Mouse (Mus musculus): ENCODE measurements around the gene Minos1.
A peak's percentile ranks its signal among the peaks of the same experiment; 100 is the strongest.

The Minos1 gene

DNA sequence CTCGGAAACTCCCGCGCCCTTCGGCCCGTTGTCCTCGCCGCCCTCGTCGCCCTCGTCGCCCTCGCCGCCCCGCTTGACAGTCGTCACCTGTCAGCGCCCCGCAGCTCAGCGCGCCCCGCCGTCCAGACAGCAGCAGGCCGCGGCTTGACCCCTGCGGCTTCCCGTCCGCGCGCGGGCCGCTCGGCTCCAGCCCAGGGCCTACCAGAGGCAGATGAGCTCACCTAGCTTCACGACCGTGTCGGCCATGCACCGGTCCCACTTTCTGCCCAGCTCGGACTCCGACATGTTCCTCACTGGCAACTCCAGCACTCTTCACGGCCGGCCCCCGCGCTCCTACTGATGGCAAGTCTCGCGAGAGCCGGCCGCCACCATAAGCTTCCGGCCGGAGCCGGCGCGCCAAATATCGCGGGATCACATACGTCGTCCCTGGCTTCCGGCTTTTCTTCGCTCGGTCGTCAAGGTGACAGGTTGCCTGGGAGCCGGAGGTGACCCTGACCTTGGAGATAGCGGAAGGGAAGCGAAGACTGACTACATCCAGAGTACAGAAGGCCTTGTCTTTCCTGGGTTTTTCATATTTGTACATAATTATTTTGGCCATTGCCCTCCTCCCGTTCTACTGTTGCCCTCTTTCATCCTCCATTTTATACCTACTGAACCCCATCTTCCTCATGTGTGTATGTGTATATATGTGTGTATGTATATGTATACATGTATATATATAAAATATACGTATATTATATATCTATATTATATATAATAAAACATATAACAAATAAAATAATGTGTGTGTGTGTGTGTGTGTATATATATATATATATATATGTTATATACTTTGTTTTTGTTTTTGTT is at the start of gene Minos1:
Minos1 (minus strand) TSS at position 413 of the 849 bp plus-strand sequence.
- peak; percentile 97 for DNase-seq

- DNase-seq = no peak
Measured at GRCm38 (mm10) chr4:139179731-139180625, 49.1 kb upstream of the Minos1 start.

- DNase-seq = no peak
Measured at GRCm38 (mm10) chr4:139179218-139179617, 48.3 kb upstream of the Minos1 start.

DNA sequence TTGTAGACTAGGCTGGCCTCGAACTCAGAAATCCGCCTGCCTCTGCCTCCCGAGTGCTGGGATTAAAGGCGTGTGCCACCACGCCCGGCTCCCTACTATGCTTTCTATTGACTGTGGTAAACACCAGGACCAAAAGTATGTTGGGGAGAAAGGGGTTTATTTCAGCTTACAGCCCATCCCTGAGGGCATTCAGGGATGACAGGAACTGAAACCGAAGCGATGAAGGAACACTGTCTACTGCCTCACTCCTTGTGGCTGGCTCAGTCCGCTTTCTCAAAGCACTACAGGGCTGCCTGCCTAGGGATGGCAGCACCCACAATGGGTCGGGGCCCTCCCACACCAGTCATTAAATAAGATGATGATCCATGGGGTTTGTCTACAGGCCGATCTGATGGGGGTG is 47.5 kb upstream of the Minos1 start:
- DNase-seq = no peak

DNA sequence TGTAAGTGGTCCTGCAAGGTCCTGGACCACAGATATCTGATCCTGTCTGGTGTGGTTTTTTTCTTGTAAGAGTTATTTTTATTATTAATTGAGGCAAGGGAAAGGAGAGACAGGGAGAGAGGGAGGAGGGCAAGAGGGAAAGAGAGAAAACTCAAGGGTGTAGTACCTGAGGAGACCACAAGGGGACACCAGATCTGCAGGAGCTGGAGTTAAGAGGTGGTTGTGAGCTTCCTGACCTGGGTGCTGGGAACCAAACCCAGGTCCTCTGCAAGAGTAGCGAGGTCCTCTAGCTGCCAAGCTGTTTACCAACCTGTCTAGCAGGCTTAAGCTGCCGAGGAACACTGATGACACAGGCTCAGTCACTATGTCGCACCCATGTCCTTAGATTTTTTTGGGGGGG is 47.0 kb upstream of the Minos1 start:
- no peak for DNase-seq

DNA sequence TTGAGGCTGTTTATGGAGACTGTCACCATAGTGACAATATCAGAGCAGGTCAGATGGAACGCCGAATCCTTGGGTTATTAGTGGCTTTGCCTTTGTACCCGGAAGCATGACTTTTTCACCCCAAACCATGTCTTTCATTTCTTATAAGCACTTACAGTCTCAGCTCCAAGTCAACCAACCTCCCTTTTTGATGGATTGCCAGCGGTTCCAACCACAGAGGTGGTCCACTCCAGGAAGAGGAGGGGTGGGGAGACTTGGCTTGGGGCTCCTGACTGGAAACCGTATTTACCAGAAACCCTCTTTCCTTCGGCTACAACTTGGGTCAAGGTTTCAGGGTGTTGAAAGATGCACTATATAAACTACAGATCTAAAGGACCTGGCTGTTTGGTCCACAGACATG is 45.1 kb upstream of the Minos1 start:
- DNase-seq = no peak

DNA sequence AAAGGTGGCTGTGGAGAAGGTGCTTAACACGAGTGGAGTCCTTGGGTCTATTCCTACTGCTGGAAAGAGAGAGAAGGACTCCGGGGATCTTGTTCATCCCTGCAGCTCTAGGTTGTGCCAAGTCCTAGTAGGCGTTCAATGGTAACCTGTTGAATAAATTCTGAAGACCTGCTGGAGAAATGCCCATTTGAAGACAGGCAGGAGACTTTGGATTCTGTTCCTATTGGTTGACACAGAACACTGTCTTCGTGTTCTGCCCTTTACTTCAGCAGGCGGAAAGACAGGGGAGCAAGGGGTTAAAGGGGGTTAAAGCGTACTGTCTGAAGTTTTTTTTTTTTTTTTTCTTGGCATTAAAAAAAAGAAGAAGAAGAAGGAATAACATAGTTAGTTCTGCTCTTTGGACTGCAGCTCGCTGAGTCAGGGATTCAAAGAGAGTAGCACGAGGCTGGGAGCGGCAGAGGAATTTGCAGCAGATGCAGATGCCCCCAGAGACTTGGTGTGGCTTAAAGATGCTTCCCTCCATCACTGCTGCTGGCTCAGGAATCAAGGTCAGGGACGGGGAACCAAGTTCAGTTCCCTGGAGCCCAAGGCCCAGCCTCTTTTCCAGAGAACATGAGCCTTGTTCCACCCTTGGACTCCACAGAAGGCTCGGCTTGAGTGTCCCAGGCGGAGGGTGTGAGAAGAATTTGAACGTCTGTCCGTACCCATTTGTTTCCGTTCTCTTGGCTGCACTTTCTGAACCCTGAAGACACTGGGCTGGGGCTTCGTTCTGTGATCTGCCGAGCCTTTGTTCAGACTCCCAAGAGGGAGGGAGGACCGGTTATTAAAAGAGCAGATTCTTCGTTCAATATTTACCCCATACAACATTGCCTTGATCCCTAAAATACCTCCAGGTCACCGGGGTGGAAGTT is 44.4 kb upstream of the Minos1 start:
- DNase-seq = no peak

DNA sequence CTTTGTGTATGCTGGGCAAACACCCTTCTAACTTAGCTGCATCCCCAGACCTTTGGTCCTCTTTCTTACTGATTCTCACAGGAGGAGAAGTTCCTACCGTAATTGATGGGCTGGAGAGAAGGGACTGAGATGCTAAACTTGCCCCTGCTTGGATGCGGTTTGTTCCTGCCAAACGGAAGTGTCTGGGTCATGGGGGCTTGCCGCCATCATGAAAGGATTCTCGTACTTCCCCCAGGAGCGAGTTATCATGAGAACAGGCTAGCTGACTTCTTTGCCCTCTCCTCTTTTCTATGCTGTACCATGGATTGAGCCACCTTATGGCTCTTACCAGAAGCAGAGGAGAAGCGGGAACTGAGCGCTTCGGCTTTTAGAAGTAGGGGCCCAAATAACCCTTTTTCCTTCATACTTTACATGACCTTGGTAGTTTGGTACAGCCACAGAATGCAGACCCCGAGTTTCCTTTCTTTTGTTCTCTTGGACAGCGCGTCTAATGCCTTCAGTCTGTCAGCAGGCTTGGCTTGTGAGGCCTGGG is 38.9 kb upstream of the Minos1 start:
- DNase-seq = no peak

DNA sequence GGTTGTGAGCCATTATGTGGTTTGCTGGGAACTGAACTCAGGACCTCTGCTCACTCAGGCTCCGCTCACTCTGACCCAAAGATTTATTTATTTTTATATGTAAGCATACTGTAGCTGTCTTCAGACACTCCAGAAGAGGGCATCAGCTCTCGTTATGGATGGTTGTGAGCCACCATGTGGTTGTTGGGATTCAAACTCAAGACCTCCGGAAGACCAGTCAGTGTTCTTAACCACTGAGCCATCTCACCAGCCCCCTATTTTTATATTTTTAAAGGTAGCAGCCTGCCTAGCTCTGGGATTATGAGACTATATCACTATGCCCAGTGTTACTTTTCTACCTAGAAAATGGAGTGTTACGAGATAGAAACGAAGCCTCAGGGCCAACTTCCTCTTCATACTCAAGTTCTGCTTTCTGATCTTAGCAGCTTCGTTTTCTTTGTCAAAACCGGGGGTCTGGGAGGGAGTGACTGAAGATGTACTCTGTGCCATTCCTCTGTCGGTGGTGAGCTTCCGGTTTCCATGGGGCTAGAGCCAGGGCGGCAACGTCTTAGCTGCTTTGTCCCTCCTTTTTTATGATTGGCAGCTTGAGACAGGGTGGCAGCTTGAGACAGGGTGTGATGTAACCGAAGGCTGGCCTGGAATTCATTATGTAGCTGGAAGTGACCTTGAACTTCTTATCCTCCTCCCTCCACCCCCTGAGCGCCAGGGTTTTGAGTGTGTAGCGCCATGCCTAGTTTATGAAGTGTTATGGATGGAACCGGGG is 38.3 kb upstream of the Minos1 start:
- DNase-seq = no peak

GRCm38 (mm10) chr4:139167107-139167506 is 36.2 kb upstream of the Minos1 start:
- DNase-seq = no peak

DNA sequence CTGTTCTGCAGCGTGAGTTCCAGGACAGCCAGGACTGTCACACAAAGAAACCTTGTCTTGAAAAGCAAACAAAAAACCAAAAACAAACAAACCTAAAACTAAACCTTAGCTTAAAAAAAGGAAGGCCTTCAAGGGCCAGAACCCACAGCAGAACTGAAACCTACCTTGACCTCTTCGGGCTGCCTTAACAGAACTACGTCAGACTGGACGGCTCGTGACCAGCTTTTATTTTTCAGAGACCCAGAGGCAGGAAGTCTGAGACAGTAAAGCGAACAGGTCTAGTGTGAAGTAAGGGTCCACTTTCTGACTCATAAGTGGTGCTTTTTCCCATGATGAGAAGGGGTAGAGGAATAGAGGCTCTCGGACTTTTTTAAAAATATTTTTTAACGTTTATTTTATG is 35.3 kb upstream of the Minos1 start:
- DNase-seq = no peak

GRCm38 (mm10) chr4:139165259-139165658 is 34.3 kb upstream of the Minos1 start:
- DNase-seq = no peak

DNA sequence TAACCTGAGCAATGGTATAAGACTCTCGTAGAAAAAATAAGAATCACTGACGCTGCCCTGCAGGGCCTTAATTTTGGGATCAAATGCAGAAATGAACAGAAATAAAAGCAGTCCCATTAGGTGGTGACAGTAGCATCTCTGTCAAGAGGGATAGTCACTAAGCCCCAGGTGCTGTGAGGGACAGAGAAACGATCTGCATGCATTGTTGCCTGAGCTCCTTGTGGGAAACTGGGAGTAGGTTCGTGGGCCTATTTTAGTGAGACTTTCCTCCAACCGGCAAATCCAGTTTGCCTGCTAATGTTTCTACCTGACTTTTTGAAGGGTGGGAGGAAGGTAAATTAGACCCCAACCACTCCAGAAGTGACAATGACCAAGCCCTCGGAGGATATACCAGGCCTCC is 33.2 kb upstream of the Minos1 start:
- DNase-seq = no peak

- no peak for DNase-seq
Measured at GRCm38 (mm10) chr4:139161076-139161475, 30.2 kb upstream of the Minos1 start.

- DNase-seq = no peak
Measured at GRCm38 (mm10) chr4:139158350-139158749, 27.4 kb upstream of the Minos1 start.

- DNase-seq = no peak
Measured at GRCm38 (mm10) chr4:139156538-139156937, 25.6 kb upstream of the Minos1 start.

- no peak for DNase-seq
Measured at GRCm38 (mm10) chr4:139154576-139155307, 23.8 kb upstream of the Minos1 start.

DNA sequence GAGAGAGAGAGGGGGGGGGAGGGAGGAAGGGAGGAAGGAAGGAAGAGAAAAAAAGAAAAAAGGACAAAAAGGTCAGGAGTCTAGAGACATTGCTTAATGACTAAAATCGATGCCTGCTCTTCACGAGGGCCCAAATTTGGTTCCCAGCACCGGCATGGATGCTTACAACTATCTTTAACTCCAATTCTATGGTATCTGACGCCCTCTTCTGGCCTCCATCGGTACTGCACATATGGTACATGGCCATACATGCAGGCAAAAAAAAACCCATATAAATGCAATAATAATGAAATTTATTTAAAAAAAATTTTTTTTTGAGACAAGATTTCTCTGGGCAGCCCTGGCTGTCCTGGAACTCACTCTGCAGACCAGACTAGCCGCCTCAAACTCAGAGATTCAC is 20.5 kb upstream of the Minos1 start:
- no peak for DNase-seq

DNA sequence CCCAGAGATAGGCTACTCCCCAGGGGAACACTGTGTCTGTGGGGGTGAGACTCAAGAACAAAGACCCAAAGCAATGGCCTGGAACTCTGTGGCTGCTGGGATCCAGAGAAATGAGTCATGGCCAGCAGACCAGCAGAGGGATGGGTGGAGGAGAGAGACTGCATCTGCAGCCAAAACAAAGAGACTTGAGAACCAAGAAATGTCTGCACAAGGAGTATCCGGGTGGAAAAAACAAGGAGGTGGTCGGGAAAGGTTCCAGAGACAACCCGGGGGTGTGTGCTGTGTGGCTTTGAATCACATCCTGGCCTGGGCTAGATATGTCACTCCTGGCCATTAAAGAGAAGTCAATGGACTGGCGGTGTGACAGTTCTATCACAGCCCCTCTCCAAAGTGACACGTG is 15.8 kb upstream of the Minos1 start:
- DNase-seq = no peak

DNA sequence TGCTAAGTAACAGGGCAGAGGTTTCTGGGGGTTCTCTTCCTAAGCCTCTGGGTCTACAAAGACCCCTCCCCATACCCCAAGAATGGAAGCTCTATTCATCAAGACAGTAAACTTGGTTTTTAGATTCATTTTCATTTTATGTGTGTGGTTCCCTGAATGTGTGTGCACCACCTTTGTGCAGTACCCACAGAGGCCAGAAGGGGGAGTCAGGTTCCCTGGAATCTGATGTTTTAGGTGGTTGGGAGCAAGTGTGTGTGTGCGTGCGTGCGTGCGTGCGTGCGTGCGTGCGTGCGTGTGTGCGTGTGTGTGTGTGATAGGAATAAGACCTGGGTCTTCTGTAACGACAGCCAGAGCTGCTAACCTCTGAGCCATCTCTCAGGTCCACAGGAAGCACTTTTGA is 14.2 kb upstream of the Minos1 start:
- DNase-seq = no peak

DNA sequence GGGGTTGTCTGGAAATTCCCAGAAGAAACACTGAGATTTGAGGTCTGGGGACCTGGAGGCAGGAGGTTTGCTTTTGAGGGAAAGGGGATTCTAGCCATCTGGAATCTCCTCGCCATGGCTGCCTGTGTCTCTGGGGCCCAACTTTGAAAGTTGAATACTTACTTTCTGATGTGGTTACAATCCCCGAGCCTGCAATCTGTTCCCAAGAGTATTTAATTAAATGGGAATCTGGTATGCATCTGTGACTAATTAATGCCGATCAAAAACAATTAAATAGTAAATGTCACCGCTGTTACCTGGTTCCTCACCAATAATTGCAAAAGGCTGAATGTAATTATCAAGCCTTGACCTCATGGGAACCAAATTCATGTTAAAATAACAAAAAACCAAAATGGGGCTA is 13.7 kb upstream of the Minos1 start:
- DNase-seq = no peak

Measured in cerebellum, adult 9-11 months (tissue).